Mouse (Mus musculus): ENCODE data around the gene Gucy2e. TPM values are rescaled to one million over a fixed set of nuclear protein-coding genes. Genes with fewer than 3 reads are reported as not detected.

Gucy2e gene
- polyA plus RNA-seq, 1 experiment from 2014 or later: 0.62 TPM

- Histone ChIP-seq H3K4me3 (peak overlapping the region; percentile 51), H3K36me3 (no peaks in the 10 kb centered on the region), H3K27ac (peak overlapping the region; percentile 64), H3K4me1 (peaks cover 19% of the 10 kb centered on the region), H3K9ac (peak overlapping the region; percentile 73), H3K4me2 (peak overlapping the region; percentile 89), H3K27me3 (peaks cover 43% of the 10 kb centered on the region), H3K9me3 (no peaks in the 10 kb centered on the region)
- ATAC-seq (ENCODE audit: insufficient number of reproducible peaks, insufficient read depth, low FRiP score, low TSS enrichment, low read depth): no peak
- WGBS: 3% methylated on average over 51 of the region's 51 CpGs
Measured at GRCm38 (mm10) chr11:69236061-69236925, 543 bp downstream of the Gucy2e start.

GRCm38 (mm10) chr11:69235285-69236060, 1.4 kb downstream of the Gucy2e start:
- Histone ChIP-seq H3K4me1 (peaks cover 19% of the 10 kb centered on the region), H3K4me2 (peak overlapping the region; percentile 89), H3K9me3 (no peaks in the 10 kb centered on the region), H3K27ac (peak overlapping the region; percentile 64), H3K36me3 (no peaks in the 10 kb centered on the region), H3K27me3 (peaks cover 44% of the 10 kb centered on the region), H3K9ac (peak overlapping the region; percentile 73), H3K4me3 (peak overlapping the region; percentile 51)
- under 1% methylated on average over 33 of the region's 33 CpGs for WGBS
- ATAC-seq (ENCODE audit: insufficient number of reproducible peaks, insufficient read depth, low FRiP score, low TSS enrichment, low read depth): peak; percentile 74

GRCm38 (mm10) chr11:69233141-69233540, 3.7 kb downstream of the Gucy2e start:
- Histone ChIP-seq H3K27me3 (peaks cover 46% of the 10 kb centered on the region), H3K4me3 (no peak overlapping the region), H3K4me2 (no peak overlapping the region), H3K9me3 (no peaks in the 10 kb centered on the region), H3K9ac (no peak overlapping the region), H3K36me3 (no peaks in the 10 kb centered on the region), H3K27ac (no peak overlapping the region), H3K4me1 (peaks cover 19% of the 10 kb centered on the region)
- WGBS: 51% methylated on average over 2 of the region's 2 CpGs
- ATAC-seq (ENCODE audit: insufficient number of reproducible peaks, insufficient read depth, low FRiP score, low TSS enrichment, low read depth): no peak

GRCm38 (mm10) chr11:69230420-69230819, 6.4 kb downstream of the Gucy2e start:
- no peak overlapping the region for H3K4me3 ChIP-seq
- no peaks in the 10 kb centered on the region for H3K36me3 ChIP-seq
- no peak overlapping the region for H3K9ac ChIP-seq
- no peaks in the 10 kb centered on the region for H3K9me3 ChIP-seq
- peaks cover 24% of the 10 kb centered on the region for H3K27me3 ChIP-seq
- peaks cover 9% of the 10 kb centered on the region for H3K4me1 ChIP-seq
- no peak overlapping the region for H3K27ac ChIP-seq
- no peak overlapping the region for H3K4me2 ChIP-seq
- WGBS: 60% methylated on average over 4 of the region's 4 CpGs
- ATAC-seq (ENCODE audit: insufficient number of reproducible peaks, insufficient read depth, low FRiP score, low TSS enrichment, low read depth): no peak

- Histone ChIP-seq H3K36me3 (0 out of 2 replicates have a peak, but pooled peaks cover 3% of the 10 kb centered on the region), H3K4me1 (peaks cover 6% of the 10 kb centered on the region), H3K4me3 (no peak overlapping the region), H3K27ac (peak overlapping the region; percentile 82), H3K9ac (no peak overlapping the region), H3K9me3 (peaks cover 9% of the 10 kb centered on the region; the same call in 1 of the 2 replicates), H3K27me3 (0 out of 2 replicates have a peak, but pooled peaks cover 9% of the 10 kb centered on the region), H3K4me2 (no peak overlapping the region)
- WGBS: 36% methylated on average over 1 of the region's 1 CpGs
- ATAC-seq (ENCODE audit: insufficient number of reproducible peaks, insufficient read depth, low FRiP score, low TSS enrichment, low read depth): no peak
Measured at GRCm38 (mm10) chr11:69225715-69226114, 11.1 kb downstream of the Gucy2e start.

GRCm38 (mm10) chr11:69223101-69223500, 13.7 kb downstream of the Gucy2e start:
- H3K4me1 ChIP-seq: peaks cover 6% of the 10 kb centered on the region
- ATAC-seq (ENCODE audit: insufficient number of reproducible peaks, insufficient read depth, low FRiP score, low TSS enrichment, low read depth): no peak
- H3K9me3 ChIP-seq: peaks cover 9% of the 10 kb centered on the region; the same call in 1 of the 2 replicates
- no peak overlapping the region for H3K27ac ChIP-seq
- H3K4me3 ChIP-seq: no peak overlapping the region
- 85% methylated on average over 4 of the region's 4 CpGs for WGBS
- no peak overlapping the region for H3K4me2 ChIP-seq
- H3K9ac ChIP-seq: no peak overlapping the region
- 0 out of 2 replicates have a peak, but pooled peaks cover 5% of the 10 kb centered on the region for H3K27me3 ChIP-seq
- 0 out of 2 replicates have a peak, but pooled peaks cover 3% of the 10 kb centered on the region for H3K36me3 ChIP-seq

DNA sequence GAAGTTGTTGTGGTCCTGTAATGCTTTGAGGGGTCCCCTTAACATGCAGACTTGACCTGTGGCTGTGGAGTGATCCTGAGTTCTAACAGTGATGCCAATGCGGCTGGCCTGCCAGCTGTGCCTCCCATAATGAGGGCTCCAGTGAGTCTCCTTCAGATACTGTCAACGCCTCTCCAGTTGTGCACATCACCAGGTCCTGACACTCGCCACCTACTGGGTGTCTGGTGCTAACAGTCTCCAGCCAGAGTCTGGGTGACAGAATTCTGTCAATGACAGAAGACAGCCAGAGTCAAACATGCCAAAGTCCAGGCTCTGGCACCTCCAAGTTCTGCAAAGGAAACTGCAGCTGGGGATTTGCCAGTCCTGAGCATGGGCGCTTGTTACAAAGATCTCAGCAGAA, 15.8 kb downstream of the Gucy2e start:
- no peak overlapping the region for H3K9ac ChIP-seq
- H3K4me1 ChIP-seq: peaks cover 2% of the 10 kb centered on the region
- H3K4me2 ChIP-seq: no peak overlapping the region
- no peak for ATAC-seq (ENCODE audit: insufficient number of reproducible peaks, insufficient read depth, low FRiP score, low TSS enrichment, low read depth)
- H3K4me3 ChIP-seq: no peak overlapping the region
- H3K36me3 ChIP-seq: 0 out of 2 replicates have a peak, but pooled peaks cover 3% of the 10 kb centered on the region
- no peaks in the 10 kb centered on the region for H3K27me3 ChIP-seq
- H3K9me3 ChIP-seq: peaks cover 9% of the 10 kb centered on the region; the same call in 1 of the 2 replicates
- WGBS: 76% methylated on average over 4 of the region's 4 CpGs
- no peak overlapping the region for H3K27ac ChIP-seq

DNA sequence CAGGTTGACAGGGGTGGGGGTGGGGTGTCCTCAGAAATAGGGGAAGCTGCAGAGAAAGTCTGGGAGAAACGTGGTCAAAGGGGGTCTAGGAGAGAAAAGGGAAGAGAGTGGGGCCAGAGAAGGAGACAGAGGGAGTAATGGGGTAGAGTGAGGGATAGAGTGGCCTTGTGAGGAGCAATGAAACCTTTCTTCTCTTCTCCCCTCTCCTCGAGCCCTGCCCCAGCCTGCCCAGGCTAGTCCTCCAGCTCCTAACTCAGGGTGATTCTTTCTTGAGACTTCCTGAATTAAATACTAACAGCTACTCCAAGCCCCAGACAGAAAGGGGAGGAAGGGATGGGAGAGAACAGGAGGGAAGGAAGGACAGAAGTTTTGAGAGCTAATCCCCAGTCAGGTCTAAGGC, 18.2 kb downstream of the Gucy2e start:
- no peak overlapping the region for H3K9ac ChIP-seq
- no peak overlapping the region for H3K27ac ChIP-seq
- no peaks in the 10 kb centered on the region for H3K9me3 ChIP-seq
- no peak overlapping the region for H3K4me3 ChIP-seq
- 68% methylated on average over 2 of the region's 2 CpGs for WGBS
- H3K4me1 ChIP-seq: no peaks in the 10 kb centered on the region; the same call in 1 of the 2 replicates
- ATAC-seq (ENCODE audit: insufficient number of reproducible peaks, insufficient read depth, low FRiP score, low TSS enrichment, low read depth): no peak
- H3K36me3 ChIP-seq: no peaks in the 10 kb centered on the region
- H3K4me2 ChIP-seq: no peak overlapping the region
- H3K27me3 ChIP-seq: no peaks in the 10 kb centered on the region

GRCm38 (mm10) chr11:69217411-69217810, 19.4 kb downstream of the Gucy2e start:
- Histone ChIP-seq H3K4me1 (no peaks in the 10 kb centered on the region; the same call in 1 of the 2 replicates), H3K27me3 (no peaks in the 10 kb centered on the region), H3K27ac (no peak overlapping the region), H3K36me3 (no peaks in the 10 kb centered on the region), H3K9ac (no peak overlapping the region), H3K9me3 (no peaks in the 10 kb centered on the region), H3K4me3 (no peak overlapping the region), H3K4me2 (no peak overlapping the region)
- no peak for ATAC-seq (ENCODE audit: insufficient number of reproducible peaks, insufficient read depth, low FRiP score, low TSS enrichment, low read depth)
- 84% methylated on average over 5 of the region's 5 CpGs for WGBS

DNA sequence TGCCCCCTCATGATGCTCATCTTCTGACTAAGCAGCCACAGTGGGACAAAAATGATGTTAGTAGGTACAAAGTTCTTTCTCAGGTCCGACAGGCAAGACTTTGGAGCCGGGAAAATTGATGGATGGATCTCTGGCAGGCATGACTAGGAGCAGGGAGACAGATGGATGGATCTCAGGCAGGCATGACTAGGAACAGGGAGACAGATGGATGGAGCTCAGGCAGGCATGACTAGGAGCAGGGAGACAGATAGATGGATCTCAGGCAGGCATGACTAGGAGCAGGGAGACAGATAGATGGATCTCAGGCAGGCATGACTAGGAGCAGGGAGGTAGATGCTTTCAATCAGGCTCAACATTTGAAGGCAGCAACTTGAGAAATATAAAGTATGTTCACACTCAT, 25.4 kb downstream of the Gucy2e start:
- WGBS: 31% methylated on average over 2 of the region's 2 CpGs
- Histone ChIP-seq H3K4me2 (peak overlapping the region; percentile 50), H3K4me3 (peak overlapping the region; percentile 34), H3K27me3 (no peaks in the 10 kb centered on the region), H3K9ac (peak overlapping the region; percentile 54), H3K27ac (no peak overlapping the region; the same call in 1 of the 2 replicates), H3K9me3 (no peaks in the 10 kb centered on the region), H3K36me3 (no peaks in the 10 kb centered on the region), H3K4me1 (no peaks in the 10 kb centered on the region)
- ATAC-seq (ENCODE audit: insufficient number of reproducible peaks, insufficient read depth, low FRiP score, low TSS enrichment, low read depth): no peak

DNA sequence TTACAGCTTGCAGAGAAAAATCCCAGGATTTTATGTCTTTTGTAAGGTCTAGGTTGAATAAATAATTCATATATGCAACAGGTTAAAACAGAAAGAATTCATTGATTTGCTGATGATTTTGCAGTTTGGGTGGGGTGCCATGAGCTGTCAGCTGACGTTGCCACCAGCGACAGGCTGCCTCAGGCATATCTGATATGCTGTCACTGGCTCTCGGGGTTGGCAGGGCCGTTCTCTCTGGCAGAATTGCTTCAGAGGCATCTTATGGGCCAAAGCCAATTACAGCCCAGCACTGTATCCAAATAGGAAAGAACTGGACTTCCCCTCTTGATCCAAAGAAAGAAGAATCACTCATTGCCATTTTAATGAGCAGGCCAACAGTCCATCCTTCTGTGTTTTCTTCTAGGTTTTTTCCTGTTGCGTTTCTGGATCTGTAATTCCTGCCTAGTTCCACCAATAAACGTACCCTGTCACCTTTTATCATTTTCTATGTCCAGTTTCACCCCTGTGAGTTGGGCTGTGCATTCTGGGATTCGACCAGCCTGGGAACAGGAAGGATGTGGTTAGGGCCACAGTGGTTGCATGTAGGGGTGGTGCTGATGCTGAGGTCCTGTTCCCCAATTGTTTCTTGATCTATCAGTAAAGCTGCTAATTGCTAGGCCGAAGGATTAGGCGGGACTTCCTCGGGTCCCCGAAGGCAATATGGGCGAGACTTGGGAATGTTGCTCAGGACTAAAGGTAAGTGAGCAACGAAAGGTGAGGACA, 34.2 kb downstream of the Gucy2e start:
- H3K9ac ChIP-seq: no peak overlapping the region
- no peak overlapping the region for H3K4me3 ChIP-seq
- H3K36me3 ChIP-seq: no peaks in the 10 kb centered on the region
- no peaks in the 10 kb centered on the region for H3K9me3 ChIP-seq
- no peak overlapping the region for H3K27ac ChIP-seq
- no peak for ATAC-seq (ENCODE audit: insufficient number of reproducible peaks, insufficient read depth, low FRiP score, low TSS enrichment, low read depth)
- no peak overlapping the region for H3K4me2 ChIP-seq
- H3K27me3 ChIP-seq: peaks cover 14% of the 10 kb centered on the region
- peaks cover 3% of the 10 kb centered on the region for H3K4me1 ChIP-seq
- WGBS: 71% methylated on average over 13 of the region's 13 CpGs
